Mouse (Mus musculus) neutrophil, adult 5-6 weeks (primary cell): ENCODE measurements around the gene Gm10577. TPM values are rescaled to one million over a fixed set of nuclear protein-coding genes. Genes with fewer than 3 reads are reported as not detected.

Experiments
- ATAC-seq: fragments of 151-379, 151-347 bp; 2 replicates; pipeline ENCODE4 v1.8.0; 2017; ENCODE audit warnings: mild to moderate bottlenecking, moderate TSS enrichment; ENCODE audit not compliant: insufficient number of reproducible peaks, poor library complexity, low FRiP score, severe bottlenecking; ENCODE audit errors: extremely low read depth
- total RNA-seq: library from RNA; stranded (forward); fragments of 200-1000 nt; gene quantifications from 2 replicates; pipeline ENCODE4 v1.2.3, GENCODE M21; 2017

The Gm10577 gene
- total RNA-seq, 1 experiment from 2014 or later: not detected

DNA sequence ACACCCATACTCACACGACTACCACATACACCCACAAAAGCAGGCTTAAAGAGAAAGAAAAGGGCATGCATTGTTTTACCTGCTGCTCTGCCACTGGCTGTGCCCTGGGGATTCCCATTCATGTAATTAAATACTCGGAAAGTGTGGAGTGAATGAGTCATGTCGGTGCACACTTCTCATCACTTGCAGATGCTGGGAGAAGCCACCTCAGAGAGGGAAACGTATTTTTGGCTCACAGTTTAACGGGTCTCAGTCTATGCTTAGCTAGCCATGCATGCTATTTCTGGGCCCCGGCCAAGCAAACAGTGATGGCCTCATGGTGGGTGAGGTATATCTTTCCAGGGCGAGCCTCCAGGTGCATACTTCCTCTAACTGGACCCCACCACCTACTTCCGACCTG lies 21.6 kb downstream of the Gm10577 start:
- ATAC-seq: no peak

DNA sequence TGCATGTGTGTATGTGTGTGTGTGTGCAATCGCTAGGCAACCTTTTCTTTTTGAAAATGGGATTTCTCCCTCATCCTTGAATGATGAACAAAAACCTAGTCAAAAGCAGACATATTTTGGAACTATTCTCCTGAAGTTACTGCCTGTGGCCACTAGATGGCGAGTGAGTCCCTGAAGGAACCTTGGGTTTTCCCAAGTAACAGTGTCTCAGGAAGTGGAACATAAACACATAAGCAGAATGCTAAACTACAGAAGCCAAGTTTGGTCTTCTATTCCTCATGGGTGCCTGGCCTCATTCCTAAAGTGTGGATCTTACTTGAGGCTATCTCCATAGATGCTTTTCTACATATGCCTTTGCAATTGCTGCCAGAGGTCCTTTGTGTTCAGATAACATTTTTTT lies 22.4 kb downstream of the Gm10577 start:
- no peak for ATAC-seq

DNA sequence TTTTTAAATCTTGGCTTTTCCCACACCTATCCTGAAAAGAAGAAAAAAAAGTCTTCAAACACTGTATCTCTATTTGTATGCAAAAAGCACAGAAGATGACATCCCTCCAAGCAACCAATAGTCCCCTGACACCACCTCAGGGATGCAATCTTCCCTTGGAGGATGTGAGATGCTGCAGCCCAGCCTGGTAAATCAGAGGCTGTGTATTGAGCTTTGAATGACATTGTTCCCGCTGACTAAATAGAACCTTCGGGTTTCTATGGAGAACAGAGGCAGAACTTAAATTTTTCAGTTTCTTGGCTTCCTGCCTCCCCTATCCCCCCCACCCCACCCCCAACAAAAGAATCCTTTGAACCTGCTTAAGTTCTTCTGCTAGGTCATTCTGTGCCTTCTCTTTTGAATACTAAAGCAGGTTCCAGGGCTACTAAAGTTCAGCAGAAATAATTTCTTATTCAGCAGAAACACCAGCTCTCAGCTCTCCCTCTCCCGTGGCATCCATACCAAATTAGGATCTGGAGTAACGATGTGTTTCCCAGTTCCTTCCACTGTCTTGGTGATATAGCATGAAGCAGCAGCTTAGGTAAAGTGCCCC lies 24.3 kb downstream of the Gm10577 start:
- ATAC-seq: no peak

DNA sequence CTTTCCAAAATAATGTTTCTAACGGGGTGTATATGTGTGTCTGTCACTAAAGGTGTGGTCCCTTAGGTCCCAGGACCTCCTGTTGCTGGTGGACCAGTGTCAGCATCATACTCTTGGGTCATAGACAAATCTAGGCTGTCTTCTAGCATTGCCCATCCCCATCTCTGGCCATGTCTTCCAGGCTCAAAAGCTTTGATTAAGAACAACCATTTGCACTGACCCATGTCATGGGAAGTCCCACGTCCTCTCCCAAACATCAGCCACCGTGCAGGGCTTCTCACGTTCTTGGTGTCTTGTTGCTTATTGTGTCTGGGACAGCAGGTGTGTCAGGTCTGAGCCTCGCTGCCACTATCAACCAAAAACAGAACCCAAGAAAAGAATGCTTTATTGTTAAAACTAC lies 24.9 kb downstream of the Gm10577 start:
- ATAC-seq: no peak

DNA sequence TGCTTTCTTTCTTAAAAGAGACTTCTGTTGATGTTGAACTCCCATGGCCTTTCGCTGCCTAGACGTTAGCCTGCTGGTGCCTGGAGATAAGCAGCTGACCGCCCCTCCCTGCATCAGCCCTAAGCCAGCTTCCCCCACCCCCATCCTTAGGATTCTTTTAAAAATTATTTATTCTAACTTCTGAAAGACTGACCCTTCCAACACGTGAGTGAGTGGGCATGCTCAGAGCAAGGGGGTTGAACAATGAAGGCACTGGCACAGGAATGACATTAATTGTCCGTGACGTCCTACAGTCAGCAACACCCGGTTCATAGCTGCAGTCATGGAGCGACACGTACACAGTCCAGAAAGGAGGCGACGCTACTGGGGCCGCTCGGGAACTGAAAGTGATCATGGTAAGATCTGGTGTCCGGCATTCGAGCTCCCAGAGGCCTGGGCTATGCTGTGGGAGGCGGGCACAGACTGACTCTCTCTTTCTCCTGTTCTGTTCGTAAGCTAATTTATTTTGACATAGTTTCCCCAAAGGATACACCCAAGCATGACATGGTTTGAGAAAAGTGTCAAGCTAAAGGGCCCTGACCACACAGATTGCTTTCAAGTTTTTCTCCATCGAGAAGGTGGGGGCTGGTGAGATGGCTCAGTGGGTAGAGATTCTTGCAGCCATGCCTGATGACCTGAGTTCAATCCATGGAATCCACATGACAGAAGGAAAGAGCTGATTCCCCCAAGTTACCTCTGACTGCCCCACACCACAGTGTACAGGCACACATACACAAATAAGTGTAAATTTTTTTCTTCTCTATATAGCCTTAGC lies 25.8 kb downstream of the Gm10577 start:
- ATAC-seq: no peak

DNA sequence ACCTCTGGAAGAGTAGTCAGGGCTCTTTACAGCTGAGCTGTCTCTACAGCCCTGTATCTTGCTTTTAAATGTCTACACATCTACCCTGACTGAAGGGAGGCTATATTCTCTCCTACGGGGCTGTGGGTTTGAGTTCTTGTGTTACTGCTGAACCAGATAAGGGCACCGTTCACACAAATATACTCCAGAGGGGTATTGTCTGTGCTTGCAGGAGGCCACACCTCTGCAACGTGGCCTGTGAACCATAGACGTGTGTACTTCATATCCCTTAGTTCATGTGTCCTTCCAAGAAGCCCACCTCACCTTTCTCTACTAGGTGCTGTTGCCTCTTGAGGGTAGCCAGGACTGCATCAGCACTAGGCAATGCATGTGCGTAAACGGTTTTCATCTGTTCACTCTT lies 28.4 kb downstream of the Gm10577 start:
- ATAC-seq: no peak

DNA sequence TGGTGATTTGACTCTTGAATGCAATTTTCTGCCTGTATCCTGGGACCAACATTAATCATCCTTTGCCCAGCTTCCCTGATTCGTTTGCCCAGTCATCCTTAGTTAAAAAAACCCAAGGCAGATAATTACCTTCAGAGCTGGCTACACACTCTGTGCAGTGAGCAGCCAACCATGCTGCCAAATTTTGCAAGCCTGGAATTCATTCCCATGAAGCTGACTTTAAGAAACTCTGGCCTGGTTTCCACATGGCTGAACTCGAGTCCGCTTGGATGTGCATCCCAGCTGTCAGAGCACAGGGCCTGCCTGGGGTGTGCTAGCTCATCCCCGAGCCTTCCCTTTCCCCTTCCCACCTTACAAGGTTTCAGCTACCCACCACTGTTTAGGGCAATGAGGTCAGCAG lies 29.5 kb downstream of the Gm10577 start:
- ATAC-seq: no peak

DNA sequence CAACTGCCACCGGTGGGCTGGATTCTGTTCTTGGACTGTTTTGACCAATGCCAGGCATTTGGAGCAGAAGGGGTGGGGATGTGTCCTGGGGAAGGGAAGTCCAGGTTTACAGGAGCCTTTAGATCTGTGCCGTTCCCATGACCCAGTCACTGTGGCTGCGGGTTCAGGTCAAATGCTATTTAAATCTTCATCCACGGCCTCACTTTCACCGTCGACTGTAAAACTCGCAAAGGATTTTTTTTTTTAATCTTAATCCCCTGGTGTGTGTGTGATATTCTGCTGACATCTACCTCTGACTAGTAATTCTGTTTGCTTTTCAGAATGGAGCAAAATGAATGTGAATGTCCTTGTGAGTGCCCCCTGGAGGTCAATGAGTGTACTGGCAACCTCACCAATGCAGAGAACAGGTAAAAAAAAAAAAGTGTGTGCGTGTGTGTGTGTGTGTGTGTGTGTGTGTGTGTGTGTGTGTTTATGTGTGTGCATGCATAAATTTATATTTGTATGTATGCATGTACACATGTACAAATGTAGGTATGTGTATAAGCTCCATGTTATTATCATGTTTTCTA lies 32.2 kb downstream of the Gm10577 start:
- no peak for ATAC-seq

DNA sequence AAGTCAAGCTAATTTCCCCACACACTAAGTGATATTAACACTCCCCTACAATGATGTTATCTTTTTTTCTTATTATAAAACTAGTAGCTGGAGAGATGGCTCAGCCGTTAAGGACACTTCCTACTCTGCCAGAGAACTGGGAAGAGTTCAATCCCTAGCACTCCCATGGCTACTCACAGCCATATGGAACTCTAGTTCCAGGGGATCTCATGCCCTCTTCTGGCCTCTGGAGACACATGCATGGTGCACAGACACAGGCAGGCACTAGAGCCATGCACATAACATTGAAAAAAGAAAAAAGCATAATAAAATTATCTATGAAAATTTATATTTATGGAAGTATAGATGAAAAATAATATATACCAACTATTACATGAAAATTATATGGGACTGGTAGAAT lies 33.3 kb downstream of the Gm10577 start:
- ATAC-seq: no peak

DNA sequence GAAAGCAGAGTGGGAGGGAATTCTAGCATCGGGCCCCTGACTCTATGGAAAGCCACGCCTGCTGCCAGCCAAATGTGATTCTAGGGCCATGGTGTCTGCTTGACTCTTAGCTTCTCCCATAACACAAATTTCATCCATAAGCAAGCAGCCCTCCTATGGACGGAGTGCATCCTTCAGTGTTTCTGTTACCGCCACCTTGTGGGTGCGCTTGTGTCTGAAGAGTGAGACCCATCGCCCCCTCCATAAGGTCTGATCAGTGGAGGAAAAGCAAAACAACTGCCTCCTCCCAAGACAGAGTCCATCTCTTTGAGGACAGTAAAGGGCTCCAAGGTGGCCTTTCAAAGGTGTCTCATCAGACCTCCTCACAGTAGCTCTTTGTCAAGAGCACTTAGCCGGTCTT lies 43.0 kb downstream of the Gm10577 start:
- ATAC-seq: no peak

DNA sequence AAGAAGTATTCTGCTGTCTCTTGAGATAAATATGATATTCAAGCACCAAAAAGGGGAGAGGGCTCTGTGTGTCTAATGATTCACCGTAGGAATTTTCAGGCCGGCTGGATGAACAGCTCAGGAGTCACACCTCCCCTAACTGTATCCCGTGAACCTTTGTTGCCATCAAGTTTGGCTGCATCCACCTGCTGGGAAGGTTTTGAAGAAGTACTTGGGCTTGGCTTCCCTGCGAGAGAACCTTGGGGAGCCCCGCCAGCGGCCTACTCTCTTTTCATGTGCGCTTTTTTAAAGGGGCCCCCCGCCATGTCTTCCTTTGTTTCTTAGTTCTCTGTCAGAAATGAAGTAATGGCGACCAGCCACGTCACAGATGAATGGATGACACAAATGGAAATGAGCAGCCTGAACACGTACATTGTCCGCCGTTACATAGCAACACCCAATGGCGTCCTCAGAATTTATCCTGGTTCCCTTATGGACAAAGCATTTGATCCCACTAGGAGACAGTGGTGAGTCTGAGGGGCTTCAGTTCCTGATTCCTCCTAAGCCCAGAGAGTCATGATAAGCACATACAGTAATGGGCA lies 46.0 kb downstream of the Gm10577 start:
- no peak for ATAC-seq

DNA sequence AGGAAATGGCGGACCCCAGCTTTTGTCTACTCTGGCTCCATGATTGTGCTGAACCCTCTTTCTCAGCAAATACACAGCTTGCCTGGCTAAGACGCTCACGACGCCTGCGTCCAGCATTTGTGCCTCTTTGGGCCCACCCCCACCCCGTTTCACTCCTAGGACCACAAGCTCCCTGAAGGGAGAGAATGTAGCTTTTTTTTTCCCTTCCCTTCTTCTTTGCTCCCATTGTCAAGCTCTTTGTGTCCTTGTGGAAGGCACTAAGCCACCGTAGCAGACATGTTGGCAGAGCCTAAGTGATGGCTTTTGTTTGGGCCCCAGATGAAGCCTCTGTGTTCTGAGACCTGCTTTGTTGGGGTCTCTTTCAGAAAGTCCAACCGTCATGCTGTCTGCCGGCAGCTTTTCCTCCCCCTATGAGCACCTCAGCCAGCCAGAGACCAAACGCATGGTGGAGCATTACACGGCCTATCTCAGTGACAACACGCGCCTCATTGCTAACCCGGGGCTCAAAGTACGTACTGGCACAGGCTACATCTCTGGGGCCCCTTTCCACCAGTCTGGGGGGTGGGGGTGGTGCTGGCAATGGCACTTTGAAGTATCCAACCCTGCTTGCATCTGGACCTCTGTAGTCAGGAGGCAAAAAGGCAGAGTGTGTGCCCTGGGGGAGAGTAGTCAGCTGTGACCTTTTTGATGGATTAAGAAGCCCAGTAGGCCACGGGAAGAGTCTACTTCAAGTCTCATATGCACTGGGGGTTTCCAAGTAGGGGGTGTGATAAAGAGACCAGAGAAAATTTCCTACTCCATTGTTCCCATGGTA lies 46.6 kb downstream of the Gm10577 start:
- ATAC-seq: no peak

Other genes with a start within 250 kb of the Gm10577 start
- gene Cachd1, start 244.0 kb downstream of the Gm10577 start, total RNA-seq: not detected in 2 replicates
- gene Raver2, start 48.3 kb upstream of the Gm10577 start, total RNA-seq: 1.7 and 2.1 TPM in 2 replicates
- 310 and 328 TPM in 2 replicates for gene Jak1, start 244.6 kb upstream of the Gm10577 start, total RNA-seq